Mouse (Mus musculus): ENCODE measurements around the gene Slc41a2. TPM values are rescaled to one million over a fixed set of nuclear protein-coding genes. Genes with fewer than 3 reads are reported as not detected.
A peak's percentile ranks its signal among the peaks of the same experiment; 100 is the strongest.
"Not testable (repeated sequence)": the region's sequence is repeated elsewhere in the genome, so short reads cannot be mapped to it uniquely, and the experiment has no call there.

The Slc41a2 gene
- total RNA-seq, 2 experiments from 2014 or later: 0.97 to 1.2 TPM

DNA sequence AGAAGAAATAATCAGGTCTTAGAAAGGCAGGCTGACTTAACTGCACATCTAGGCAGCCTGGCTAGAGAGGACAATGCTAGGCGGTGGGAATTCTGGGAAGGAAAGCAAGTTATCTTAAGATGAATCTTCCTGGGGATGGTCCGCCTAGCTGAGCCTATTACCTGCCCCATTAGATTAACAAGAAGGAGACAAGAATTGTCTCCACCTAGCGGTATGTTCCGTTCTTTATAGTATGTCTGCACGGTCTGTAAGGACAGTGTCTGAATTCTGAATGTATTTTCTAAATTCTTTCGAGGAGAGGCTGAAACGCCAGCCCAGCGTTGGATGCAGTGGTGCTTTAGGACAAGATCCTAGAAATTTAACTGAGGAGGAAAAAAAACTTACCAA lies 16.6 kb upstream of the Slc41a2 start:
- peak in 1 of 2 experiments; percentile 41 for DNase-seq
- intact Hi-C loops (cut with DNase I): loop anchor here (2.0 kb wide), 1 partner anchor 444 kb away; no protein-coding TSS in a partner anchor

- intact Hi-C loops (cut with DNase I): loop anchor here (2.0 kb wide), 1 partner anchor 443 kb away; no protein-coding TSS in a partner anchor
- DNase-seq: peak; percentile 66 to 67
Measured at GRCm38 (mm10) chr10:83353680-83354332, 16.1 kb upstream of the Slc41a2 start.

- DNase-seq; intact Hi-C loops (cut with DNase I): not testable (repeated sequence)
Measured at GRCm38 (mm10) chr10:83351779-83352178, 14.1 kb upstream of the Slc41a2 start.

GRCm38 (mm10) chr10:83350689-83351088 lies 13.0 kb upstream of the Slc41a2 start:
- intact Hi-C loops (cut with DNase I): no loop called here
- no peak for DNase-seq

DNA sequence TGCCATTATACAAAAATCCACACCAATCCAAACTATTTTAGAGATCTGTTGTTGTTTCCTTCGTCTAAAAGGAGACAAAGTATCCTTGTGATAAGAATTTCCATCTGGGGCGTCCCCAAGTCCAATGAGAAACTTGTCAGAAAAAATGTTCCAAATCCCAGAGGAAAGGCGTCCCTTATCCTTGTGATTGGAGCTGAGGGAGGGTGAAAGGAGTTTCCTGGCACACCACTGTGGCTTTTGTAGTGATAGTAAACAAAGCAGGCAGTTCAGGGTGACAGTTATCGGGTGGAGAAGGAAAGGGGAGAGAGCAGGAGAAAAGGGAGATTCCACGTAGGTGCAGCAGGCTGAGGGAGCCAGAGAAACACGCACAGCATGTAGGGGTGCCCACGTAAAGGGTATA lies 9.8 kb upstream of the Slc41a2 start:
- DNase-seq: no peak

DNA sequence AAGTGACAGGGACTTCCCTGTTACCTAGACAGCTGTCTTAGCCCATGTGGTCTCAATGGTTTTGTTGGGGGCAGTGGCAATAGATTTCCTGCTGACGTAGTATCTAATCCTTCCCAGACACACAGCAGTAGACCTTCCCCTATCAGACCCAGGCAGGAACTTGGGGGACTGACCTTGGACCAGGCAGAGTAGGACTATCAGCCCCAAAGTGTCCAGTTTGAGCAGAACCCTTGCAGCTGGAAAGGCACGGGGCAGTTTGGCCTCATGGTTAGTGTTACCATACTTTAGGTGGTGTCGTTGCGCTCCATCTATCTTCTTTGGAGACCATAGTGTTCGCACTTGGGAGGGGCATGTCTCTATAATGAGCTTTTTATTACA lies 8.7 kb upstream of the Slc41a2 start:
- intact Hi-C loops (cut with DNase I): no loop called here
- no peak for DNase-seq

More for the DNA sequence above, 9.8 kb upstream of the Slc41a2 start:
- intact Hi-C loops (cut with DNase I): no loop called here

DNA sequence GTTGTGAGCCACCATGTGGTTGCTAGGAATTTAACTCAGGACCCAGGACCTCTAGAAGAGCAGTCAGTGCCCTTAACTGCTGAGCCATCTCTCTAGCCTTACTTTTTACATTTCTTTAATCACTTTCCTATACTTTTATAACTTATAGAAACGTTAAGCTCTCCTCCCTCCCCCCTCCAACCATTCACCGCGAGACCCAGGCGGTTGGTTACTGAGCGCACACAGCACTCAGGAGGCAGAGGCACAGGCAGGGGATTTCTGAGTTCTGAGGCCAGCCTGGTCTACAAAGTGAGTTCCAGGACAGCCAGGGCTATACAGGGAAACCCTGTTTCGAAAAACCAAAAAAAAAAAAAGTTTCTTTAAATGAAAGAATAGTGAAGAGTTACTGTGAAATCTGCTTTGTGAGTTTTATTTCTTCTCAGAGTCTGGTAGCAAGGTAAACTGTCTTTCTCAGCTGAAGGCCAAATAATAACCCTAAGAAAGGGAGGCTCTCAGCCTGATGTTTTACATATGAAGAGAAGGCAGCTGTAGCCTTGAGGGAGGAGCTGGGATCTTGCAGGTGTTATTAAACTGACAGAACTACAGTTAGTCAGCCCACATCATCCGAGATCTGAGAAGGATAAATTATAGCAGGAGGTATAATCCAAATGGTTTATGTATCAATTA lies 8.1 kb upstream of the Slc41a2 start:
- intact Hi-C loops (cut with DNase I): no loop called here
- no peak for DNase-seq

GRCm38 (mm10) chr10:83343828-83344685 lies 6.4 kb upstream of the Slc41a2 start:
- intact Hi-C loops (cut with DNase I): no loop called here
- peak in 1 of 2 experiments; percentile 20 for DNase-seq

- intact Hi-C loops (cut with DNase I): no loop called here
- peak in 1 of 2 experiments; percentile 16 for DNase-seq
Measured at GRCm38 (mm10) chr10:83343171-83343570, 5.5 kb upstream of the Slc41a2 start.

DNA sequence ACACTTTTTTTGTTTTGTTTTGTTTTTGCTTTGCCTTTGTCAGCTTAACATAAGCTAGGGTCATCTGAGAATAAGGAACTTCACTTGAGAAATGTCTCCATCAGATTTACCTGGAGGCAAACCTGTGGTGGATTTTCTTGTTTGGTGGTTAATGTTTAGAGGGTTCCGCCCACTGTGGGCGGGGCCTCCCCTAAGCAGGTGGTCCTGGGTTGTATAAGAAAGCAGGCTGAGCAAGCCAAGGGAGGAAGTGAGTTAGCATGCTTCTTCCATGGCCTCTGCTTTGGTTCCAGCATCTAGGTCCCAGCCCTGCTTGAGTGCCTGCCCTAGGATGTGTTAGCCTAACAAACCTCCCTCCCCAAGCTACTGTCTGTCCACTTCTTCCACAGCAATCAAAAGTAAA lies 3.5 kb upstream of the Slc41a2 start:
- intact Hi-C loops (cut with DNase I): no loop called here
- no peak for DNase-seq

DNA sequence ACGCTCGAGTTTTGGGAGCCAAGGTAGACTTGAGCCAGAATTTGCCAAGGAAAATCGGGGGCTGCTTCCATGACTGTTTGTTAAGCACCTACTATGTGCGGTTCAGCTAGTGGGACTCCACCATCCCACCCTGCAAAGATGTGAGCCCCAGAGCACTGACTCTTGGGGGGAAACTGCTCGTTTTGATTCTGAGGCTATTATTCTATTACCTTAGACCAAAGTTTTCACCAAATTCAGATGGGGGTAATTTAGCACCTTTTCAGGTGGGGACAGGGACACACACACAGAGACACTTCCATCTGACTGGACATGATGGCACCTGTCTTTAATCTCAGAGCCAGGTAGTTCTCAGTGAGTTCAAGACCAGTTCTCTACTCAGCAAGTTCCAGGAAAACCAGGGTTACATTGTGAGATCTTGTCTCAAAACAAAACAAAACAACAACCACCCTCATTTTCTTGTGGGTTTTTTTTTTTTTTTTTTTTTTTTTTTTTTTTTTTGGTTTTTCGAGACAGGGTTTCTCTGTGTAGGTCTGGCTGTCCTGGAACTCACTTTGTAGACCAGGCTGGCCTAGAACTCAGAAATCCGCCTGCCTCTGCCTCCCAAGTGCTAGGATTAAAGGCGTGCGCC lies 403 bp upstream of the Slc41a2 start:
- intact Hi-C loops (cut with DNase I): no loop called here
- DNase-seq: no peak

DNA sequence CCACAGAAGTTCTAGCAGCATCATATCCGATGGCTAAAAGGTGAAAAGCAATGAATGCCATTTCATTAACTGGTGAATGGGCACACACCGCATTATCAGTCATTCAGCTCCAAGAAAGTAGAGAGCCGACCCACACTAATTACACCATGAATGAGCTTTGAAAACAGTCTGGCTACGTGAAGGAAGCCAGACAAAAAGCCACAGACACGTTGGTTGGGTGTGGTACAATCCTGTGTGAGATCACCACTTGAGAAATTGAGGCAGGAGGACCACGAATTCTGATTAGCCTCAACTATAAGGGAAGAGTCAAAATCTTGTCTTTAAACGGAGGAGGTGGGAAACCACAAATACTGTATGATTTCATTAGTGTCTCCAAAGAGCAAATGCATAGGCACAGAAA lies 1.3 kb downstream of the Slc41a2 start:
- no peak for DNase-seq
- intact Hi-C loops (cut with DNase I): no loop called here

DNA sequence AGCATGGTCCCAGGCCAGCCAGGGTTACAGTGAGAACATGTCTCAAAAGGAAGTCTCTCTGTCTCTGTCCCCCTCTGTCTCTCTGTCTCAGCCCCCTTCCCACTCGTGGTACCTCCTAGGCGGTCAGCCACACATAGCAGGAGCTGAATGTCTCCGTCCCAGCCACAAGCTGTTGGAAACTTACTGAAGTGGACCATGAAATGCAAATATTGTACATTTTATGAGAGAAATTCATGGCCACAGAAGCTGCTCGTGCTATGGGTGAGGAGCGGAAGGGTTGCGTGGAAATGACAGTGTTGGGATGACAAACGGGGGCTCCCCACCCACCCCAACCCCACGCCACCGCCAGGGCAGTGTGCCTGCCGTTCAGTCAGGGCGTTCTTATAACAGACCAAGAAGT lies 5.1 kb downstream of the Slc41a2 start:
- no peak for DNase-seq
- intact Hi-C loops (cut with DNase I): no loop called here

- DNase-seq: no peak
- intact Hi-C loops (cut with DNase I): no loop called here
Measured at GRCm38 (mm10) chr10:83331811-83332210, 5.9 kb downstream of the Slc41a2 start.

DNA sequence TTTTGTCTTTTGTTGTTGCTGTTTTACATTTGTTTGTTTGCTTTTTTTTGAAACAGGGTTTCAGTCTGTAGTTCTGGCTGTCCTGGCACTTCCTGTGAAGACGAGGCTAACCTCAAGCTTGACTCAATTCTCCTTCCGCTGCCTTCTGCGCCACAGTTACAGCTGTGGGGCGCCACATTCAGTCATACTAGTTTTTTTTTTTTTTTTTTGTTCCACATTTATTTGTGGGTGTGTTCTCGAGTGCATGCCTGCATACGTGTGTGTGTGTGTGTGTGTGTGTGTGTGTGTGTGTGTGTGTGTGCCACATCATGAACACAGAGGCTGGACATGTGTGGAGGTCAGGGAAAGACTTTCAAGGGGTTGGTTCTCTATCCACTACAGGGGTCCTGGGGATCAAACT lies 7.3 kb downstream of the Slc41a2 start:
- intact Hi-C loops (cut with DNase I): no loop called here
- no peak for DNase-seq

GRCm38 (mm10) chr10:83328791-83329190 lies 8.9 kb downstream of the Slc41a2 start:
- DNase-seq: no peak
- intact Hi-C loops (cut with DNase I): no loop called here

GRCm38 (mm10) chr10:83326648-83327285 lies 10.9 kb downstream of the Slc41a2 start:
- DNase-seq: no peak
- intact Hi-C loops (cut with DNase I): no loop called here

DNA sequence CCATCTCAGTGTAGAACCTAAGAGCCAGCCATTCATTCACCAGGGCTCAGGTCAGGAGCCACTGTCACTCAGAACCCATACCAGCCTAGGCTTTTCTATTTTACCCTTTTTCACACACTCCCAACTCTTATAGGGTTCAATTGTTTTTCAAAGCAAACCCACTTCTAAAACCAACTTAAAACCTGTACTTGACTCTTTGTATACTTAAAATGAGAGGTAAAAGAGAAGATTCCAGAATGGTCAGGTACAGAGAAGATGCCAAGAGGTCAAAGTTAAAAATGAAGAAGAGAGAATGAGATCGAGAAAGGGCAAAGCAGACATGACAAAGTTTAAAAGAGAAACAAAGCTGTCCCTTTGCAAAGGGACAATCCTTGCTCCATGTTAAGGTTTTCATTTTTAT lies 11.8 kb downstream of the Slc41a2 start:
- DNase-seq: no peak
- intact Hi-C loops (cut with DNase I): no loop called here

DNA sequence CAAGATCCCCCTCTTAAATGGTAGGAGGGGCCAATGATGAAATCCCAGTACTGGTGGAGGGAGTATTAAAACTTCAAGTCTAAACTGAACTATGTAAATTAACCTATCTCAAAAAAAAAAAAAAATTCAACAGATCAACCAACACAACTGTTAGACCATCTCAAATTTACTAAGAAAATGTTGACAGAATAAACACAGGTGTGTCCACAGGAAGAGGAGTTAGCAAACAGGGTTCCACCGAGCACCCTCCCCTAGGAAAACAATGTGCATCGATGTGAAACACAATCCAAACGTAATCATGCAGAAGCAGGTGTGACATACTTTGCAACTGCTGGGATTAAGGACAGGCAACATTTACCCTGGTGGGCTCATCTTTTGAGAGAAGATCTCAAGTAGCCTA lies 12.8 kb downstream of the Slc41a2 start:
- intact Hi-C loops (cut with DNase I): no loop called here
- no peak for DNase-seq

DNA sequence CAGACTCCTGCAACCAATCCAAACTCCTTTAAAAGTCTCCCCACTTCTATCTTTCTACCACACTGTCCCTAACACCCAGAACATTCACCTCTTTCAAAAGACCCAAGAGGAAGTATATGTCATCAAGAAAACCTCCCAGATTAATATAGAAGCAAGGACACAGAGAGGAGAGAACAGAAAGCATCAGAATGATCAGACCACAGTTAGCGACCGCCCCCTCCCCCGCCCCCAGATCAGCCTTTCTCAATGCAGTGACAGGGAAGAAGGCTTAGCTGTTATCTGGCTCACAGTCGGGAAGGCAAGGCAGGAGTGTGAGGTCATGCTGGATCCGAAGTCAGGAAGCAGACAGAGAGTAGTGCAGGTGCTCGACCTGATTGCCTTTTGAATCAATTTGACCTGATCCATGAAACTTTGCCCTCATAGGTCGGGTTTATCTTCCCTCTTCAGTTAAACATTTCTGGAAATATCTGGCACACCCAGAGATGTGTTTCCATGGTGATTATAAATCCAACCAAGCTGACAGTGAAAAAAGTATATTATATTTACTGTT lies 15.1 kb downstream of the Slc41a2 start:
- intact Hi-C loops (cut with DNase I): no loop called here
- no peak for DNase-seq

Measured in heart, postnatal 10 days (tissue).